Mouse (Mus musculus) brain, embryonic 14.5 days (tissue): ENCODE results near the gene Bco1.

Experiments
- CTCF ChIP-seq: fragments of 200-500 bp; IDR thresholded peaks from 2 replicates; pipeline ENCODE4 v1.5.1; 2012; ENCODE audit warnings: inconsistent platforms, mild to moderate bottlenecking, moderate library complexity, borderline replicate concordance; ENCODE audit not compliant: insufficient read depth, insufficient read length; ENCODE audit errors: extremely low read depth
- POLR2A ChIP-seq: fragments of 200-500 bp; IDR thresholded peaks from 2 replicates; pipeline ENCODE4 v1.6.1; 2012; ENCODE audit warnings: mild to moderate bottlenecking, inconsistent platforms, borderline replicate concordance; ENCODE audit not compliant: poor library complexity, insufficient read depth, insufficient read length, severe bottlenecking; ENCODE audit errors: extremely low read depth

DNA sequence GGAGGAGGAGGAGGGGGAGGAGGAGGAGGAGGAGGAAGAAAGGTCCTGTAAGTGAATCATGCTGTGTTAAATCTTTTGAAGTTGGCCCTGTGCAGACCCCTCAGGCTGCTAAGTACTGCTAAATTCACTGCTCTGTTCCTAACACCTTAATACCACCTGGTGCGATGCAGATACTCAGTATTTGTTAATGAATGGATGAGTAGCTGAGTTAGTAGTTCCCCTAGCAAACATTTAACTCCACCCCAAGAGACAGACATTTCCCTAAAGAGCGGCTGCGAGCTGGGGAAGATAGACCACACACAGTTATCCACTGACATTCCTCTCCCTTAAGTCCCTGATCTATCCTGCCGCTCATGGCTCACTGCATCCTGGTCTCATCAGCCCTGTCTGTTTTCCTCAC lies 40.7 kb downstream of the Bco1 start:
- TF ChIP-seq POLR2A (no peak), CTCF (no peak)
